Mouse (Mus musculus) neural tube, embryonic 13.5 days (tissue): ENCODE data around the gene Magi1. TPM values are rescaled to one million over a fixed set of nuclear protein-coding genes. Genes with fewer than 3 reads are reported as not detected.

Experiments
- ATAC-seq: fragments of 200-750 bp; cut with Nextera tagmentation; 2 replicates; pipeline ENCODE4 v1.8.0; 2017; ENCODE audit warnings: low read depth, mild to moderate bottlenecking, moderate TSS enrichment, moderate library complexity
- H3K27ac ChIP-seq: fragments of 300-500 bp; sonication (generic); replicated peaks from 2 replicates; pipeline ENCODE4 v1.5.1; 2015; ENCODE audit warnings: moderate library complexity, mild to moderate bottlenecking, inconsistent platforms
- H3K27me3 ChIP-seq: fragments of 300-500 bp; sonication (generic); 2 replicates; pipeline ENCODE4 v1.6.1; 2015; ENCODE audit warnings: mild to moderate bottlenecking, inconsistent platforms
- H3K36me3 ChIP-seq: fragments of 300-500 bp; sonication (generic); 2 replicates; pipeline ENCODE4 v1.6.1; 2015; ENCODE audit warnings: mild to moderate bottlenecking, inconsistent platforms
- H3K4me1 ChIP-seq: fragments of 300-500 bp; sonication (generic); replicated peaks from 2 replicates; pipeline ENCODE4 v1.6.1; 2015; ENCODE audit warnings: inconsistent platforms
- H3K4me2 ChIP-seq: fragments of 300-500 bp; sonication (generic); 2 replicates; pipeline ENCODE4 v1.6.1; 2015; ENCODE audit warnings: inconsistent platforms, mild to moderate bottlenecking, moderate library complexity
- H3K4me3 ChIP-seq: fragments of 300-500 bp; sonication (generic); 2 replicates; pipeline ENCODE4 v1.5.1; 2015; ENCODE audit warnings: mild to moderate bottlenecking, inconsistent platforms
- H3K9ac ChIP-seq: fragments of 300-500 bp; sonication (generic); 2 replicates; pipeline ENCODE4 v1.6.1; 2015; ENCODE audit warnings: moderate library complexity, mild to moderate bottlenecking, inconsistent platforms
- H3K9me3 ChIP-seq: fragments of 300-500 bp; sonication (generic); 2 replicates; pipeline ENCODE4 v1.6.1; 2016; ENCODE audit warnings: inconsistent platforms
- WGBS: fragments of 180-500 bp; shearing (Covaris S2); methylation state at CpG from one replicate; pipeline ENCODE4 v1.1.7; 2015; 5-methylcytosine and 5-hydroxymethylcytosine counted together
- polyA plus RNA-seq: library from polyadenylated mRNA; unstranded; fragments of >200 nt; fragmentation: Nextera tagmentation; extraction: Ambion mirVana; gene quantifications from 2 replicates; pipeline ENCODE4 v1.2.1, GENCODE M21; 2015

The Magi1 gene
- polyA plus RNA-seq, 1 experiment from 2014 or later: 20.9 TPM

DNA sequence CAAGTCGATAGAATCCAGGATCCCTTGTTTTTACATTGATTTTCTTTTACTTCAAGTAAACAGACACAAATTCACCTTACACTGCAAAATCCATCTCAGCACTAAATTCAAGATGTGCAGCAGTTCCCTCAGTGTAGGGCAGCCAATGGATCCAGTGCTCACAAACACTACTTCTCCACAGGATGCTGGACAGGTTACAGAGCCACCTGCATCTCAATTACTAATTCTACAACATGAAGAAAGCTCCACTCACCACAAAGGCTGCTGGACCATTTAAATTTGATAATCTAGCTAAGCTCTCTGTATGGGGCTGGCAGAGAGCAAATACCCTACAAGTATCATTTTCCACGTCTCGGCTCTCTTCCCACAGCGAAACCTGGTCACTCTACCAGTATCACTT, 445.3 kb downstream of the Magi1 start:
- no peak for ATAC-seq
- Histone ChIP-seq H3K36me3 (no peaks in the 10 kb centered on the region), H3K9me3 (no peaks in the 10 kb centered on the region), H3K4me1 (peaks cover 25% of the 10 kb centered on the region), H3K27me3 (no peaks in the 10 kb centered on the region), H3K9ac (no peak overlapping the region), H3K27ac (no peak overlapping the region), H3K4me2 (no peak overlapping the region), H3K4me3 (no peak overlapping the region)
- 89% methylated on average over 4 of the region's 4 CpGs for whole genome bisulfite sequencing

DNA sequence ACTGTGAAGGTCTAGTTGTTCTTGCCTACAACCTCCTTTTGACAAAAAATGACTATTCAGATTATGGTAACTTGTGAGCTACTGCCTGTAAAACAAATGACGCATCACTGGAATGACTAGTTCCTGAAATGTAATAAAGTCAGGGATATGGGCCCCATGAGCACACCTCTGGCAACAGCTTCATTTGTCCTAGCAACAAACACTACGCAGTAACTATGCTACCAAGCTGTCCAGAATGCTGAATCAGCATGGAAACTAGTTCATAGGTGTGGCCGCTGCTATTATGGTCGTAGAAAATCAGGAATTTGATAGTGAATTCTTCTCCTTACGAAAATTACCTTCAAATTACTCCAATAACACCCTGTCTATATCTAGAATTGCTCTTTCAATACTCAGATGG, 447.1 kb downstream of the Magi1 start:
- 0 out of 2 replicates have a peak, but pooled peaks have one; percentile 25 for ATAC-seq
- Histone ChIP-seq H3K9me3 (no peaks in the 10 kb centered on the region), H3K36me3 (no peaks in the 10 kb centered on the region), H3K9ac (no peak overlapping the region), H3K4me3 (no peak overlapping the region), H3K4me1 (peaks cover 36% of the 10 kb centered on the region), H3K4me2 (no peak overlapping the region), H3K27me3 (no peaks in the 10 kb centered on the region), H3K27ac (no peak overlapping the region)
- 75% methylated on average over 5 of the region's 5 CpGs for WGBS

DNA sequence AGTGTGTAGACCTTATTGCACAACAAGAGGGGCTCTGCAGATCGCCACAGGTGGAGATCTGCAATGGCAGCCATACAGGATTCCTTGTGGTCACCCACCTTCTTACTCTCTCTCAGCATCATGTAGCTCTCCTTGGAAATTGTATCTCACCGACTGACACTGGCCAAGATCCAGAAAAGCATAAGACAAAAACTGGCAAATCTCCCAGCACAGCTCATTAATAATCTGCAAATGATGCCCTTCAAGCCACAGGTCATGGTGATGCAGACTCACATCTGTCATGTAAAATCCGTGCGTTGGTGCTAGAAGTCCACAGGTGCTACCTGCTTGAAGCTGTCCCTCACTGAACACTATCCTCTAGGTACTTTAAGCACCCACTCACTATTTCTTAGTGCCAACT, 448.5 kb downstream of the Magi1 start:
- H3K4me1 ChIP-seq: peaks cover 37% of the 10 kb centered on the region
- H3K27me3 ChIP-seq: no peaks in the 10 kb centered on the region
- H3K9ac ChIP-seq: no peak overlapping the region
- no peak for ATAC-seq
- H3K36me3 ChIP-seq: no peaks in the 10 kb centered on the region
- no peak overlapping the region for H3K4me3 ChIP-seq
- H3K4me2 ChIP-seq: no peak overlapping the region
- H3K27ac ChIP-seq: no peak overlapping the region
- 75% methylated on average over 4 of the region's 4 CpGs for WGBS
- H3K9me3 ChIP-seq: no peaks in the 10 kb centered on the region

DNA sequence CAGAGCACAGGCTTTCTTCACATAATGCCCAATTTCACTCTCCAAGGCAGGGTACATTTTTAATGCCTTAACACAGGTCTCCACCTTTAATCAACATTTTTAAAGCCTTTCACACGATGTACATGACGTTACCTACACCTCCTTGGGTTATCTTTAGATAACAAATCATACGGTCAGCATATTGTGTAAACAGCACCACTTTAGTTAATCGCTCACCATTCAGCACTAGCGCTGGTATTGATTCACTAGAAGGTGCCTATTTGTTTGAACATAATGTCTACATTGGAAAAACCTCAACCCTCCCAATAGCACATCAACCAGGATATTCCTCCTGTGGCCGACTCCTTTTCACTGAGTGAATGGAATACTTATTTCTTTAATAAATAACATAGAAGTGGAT, 455.5 kb downstream of the Magi1 start:
- no peak overlapping the region for H3K27ac ChIP-seq

DNA sequence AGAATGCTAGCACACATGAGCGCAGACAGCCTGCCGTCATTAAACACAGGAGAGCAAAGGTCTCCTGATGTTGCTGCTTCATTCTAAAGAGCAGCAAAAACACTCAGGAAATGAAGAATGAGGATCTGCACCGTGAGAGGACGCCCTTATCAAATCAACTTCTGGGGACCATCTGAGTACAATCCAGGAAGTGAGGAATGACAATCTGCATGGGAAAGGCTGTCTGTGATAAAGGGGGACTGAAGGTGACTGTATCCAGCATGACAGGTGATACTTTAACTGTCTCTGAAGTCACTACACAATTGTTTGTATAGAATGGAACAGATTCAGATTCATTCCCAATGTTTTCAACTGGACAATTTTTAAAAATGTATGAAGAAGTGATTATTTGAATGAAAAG, 456.8 kb downstream of the Magi1 start:
- Histone ChIP-seq H3K4me3 (no peak overlapping the region), H3K4me2 (no peak overlapping the region), H3K27me3 (no peaks in the 10 kb centered on the region), H3K4me1 (peaks cover 26% of the 10 kb centered on the region), H3K9ac (no peak overlapping the region), H3K9me3 (no peaks in the 10 kb centered on the region), H3K36me3 (no peaks in the 10 kb centered on the region), H3K27ac (no peak overlapping the region)
- no peak for ATAC-seq
- WGBS: 72% methylated on average over 4 of the region's 4 CpGs

More for the DNA sequence above, 455.5 kb downstream of the Magi1 start:
- Histone ChIP-seq H3K4me2 (no peak overlapping the region), H3K9me3 (no peaks in the 10 kb centered on the region), H3K4me3 (no peak overlapping the region), H3K4me1 (peaks cover 26% of the 10 kb centered on the region), H3K27me3 (no peaks in the 10 kb centered on the region), H3K36me3 (no peaks in the 10 kb centered on the region), H3K9ac (no peak overlapping the region)
- ATAC-seq: no peak
- WGBS: 84% methylated on average over 6 of the region's 6 CpGs

DNA sequence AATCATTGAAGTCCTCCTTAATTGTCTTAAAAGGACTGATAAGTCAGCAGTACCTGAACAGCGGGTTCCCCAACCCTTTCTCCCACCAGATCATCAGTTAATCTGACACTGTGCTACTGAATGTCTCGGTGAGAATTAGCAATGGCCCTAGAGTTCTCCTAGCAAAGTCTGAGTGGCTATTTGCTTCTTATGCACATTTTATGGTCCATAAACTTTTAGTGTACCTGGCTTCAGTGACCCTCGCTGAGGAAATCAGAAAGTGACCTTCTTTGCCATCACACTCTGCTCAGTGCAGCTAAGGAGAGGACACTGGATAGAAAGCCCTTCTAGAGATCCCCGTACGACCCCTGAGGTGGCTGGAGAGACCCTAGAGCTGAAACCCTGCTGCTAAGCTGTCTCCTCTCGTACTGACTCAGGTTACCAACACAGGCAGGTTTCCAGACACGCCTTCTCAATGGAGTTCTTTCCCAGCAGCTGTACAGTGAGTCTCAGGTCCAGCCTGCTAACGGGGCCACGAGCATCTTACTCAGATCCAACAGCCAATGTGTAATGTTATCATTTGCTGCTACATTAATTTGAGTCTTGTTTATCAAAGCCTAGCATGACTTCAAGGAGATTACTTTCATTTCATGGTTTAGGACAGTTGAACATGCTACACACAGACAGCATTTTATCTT, 461.4 kb downstream of the Magi1 start:
- Histone ChIP-seq H3K4me3 (no peak overlapping the region), H3K36me3 (no peaks in the 10 kb centered on the region), H3K4me1 (peaks cover 48% of the 10 kb centered on the region), H3K9me3 (no peaks in the 10 kb centered on the region), H3K27ac (peak overlapping the region; percentile 79; the same call in 1 of the 2 replicates), H3K4me2 (no peak overlapping the region), H3K9ac (no peak overlapping the region), H3K27me3 (no peaks in the 10 kb centered on the region)
- 45% methylated on average over 9 of the region's 9 CpGs for WGBS
- no peak for ATAC-seq

DNA sequence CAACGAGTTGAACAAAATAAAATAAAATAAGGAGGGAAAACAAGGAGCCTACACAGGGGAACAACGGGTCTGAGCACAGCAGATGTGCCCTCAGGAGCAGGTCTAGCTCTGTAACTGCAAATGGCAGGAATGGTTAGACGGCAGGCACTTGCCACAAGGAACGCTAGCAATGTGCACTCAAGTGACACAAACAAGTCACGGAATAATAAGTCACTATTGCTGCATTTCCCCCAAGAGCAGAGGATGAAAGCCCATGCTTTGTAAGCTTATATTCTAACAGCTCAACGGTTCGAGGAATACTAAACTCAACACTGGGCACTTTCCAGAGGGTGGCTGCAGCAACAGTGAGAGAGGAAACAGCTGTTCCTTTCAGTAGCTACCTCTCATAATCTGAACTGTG, 462.2 kb downstream of the Magi1 start:
- Histone ChIP-seq H3K4me3 (no peak overlapping the region), H3K4me2 (no peak overlapping the region), H3K9ac (no peak overlapping the region), H3K4me1 (peaks cover 53% of the 10 kb centered on the region), H3K36me3 (no peaks in the 10 kb centered on the region), H3K9me3 (no peaks in the 10 kb centered on the region), H3K27ac (peak overlapping the region; percentile 79), H3K27me3 (no peaks in the 10 kb centered on the region)
- 16% methylated on average over 7 of the region's 7 CpGs for WGBS
- no peak for ATAC-seq

DNA sequence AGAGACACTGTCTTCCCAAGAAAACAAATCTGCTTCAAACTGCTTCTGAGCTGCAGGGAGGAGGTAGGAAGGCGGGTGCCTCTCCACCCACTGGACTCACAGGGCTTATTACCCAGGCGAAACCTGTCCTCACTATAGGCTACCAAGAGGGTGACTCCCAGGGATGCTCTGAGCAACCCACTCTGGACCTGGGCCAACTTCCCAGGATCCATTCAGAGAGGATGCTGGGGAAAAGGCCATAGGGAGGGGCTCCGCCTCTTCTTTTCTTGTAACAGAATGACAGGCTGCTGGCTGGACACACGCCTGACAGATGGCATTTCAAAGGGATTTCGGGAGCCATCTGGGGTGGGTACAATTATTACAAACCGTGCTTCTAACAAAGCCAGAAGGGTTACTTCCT, 463.8 kb downstream of the Magi1 start:
- peak; percentile 91 for ATAC-seq
- Histone ChIP-seq H3K27ac (peak overlapping the region; percentile 79), H3K27me3 (no peaks in the 10 kb centered on the region), H3K9ac (0 out of 2 replicates have a peak overlapping the region, but pooled peaks have one; percentile 27), H3K9me3 (no peaks in the 10 kb centered on the region), H3K4me3 (no peak overlapping the region), H3K36me3 (no peaks in the 10 kb centered on the region), H3K4me2 (peak overlapping the region; percentile 24), H3K4me1 (peaks cover 64% of the 10 kb centered on the region)
- 6% methylated on average over 6 of the region's 6 CpGs for WGBS

DNA sequence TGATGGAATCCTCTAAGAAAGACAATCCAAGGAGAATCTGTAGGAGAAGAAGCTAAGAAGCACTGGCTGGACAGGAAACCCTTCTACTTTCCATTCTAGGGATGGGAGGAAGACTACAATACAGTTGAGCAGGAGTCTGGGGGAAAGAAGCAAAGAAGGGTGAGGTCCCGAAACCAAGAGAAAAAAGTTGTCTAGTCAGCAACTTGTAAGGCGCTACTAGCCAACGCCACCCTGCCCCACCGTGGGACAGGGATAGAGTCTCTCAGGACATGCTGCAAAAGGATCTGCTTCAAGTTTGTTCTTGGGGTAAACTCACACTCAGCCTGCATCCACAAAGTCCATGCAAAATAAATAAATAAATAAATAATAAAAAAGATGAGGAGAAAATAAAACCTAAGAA, 464.4 kb downstream of the Magi1 start:
- H3K27ac ChIP-seq: peak overlapping the region; percentile 79; the same call in 1 of the 2 replicates
- no peak overlapping the region for H3K4me2 ChIP-seq
- no peaks in the 10 kb centered on the region for H3K27me3 ChIP-seq
- H3K4me3 ChIP-seq: no peak overlapping the region
- H3K36me3 ChIP-seq: no peaks in the 10 kb centered on the region
- no peak overlapping the region for H3K9ac ChIP-seq
- peaks cover 64% of the 10 kb centered on the region for H3K4me1 ChIP-seq
- 88% methylated on average over 4 of the region's 4 CpGs for WGBS
- no peak; the same call in 1 of the 2 replicates for ATAC-seq
- H3K9me3 ChIP-seq: no peaks in the 10 kb centered on the region

DNA sequence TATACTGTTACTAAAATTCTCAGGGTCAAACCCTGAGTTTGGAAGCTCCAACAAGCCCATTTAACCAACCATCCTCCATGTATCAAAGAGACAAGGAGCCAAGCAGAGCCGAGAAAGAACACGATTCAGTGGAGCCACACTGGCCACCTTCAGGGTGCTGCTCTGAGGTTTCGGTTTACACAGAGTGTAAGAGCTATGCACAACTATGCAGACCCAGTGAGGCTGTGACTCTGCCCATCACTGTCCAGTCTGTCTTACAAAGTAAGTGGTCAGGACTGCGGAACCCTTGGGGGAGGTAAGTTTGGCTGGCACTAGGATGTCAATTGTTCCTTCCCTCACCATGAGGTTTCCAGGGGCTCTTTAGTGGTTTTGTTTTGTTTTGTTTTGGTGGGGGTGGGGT, 465.2 kb downstream of the Magi1 start:
- H3K4me2 ChIP-seq: no peak overlapping the region
- H3K27ac ChIP-seq: no peak overlapping the region
- no peak overlapping the region for H3K4me3 ChIP-seq
- no peaks in the 10 kb centered on the region for H3K27me3 ChIP-seq
- H3K4me1 ChIP-seq: peaks cover 64% of the 10 kb centered on the region
- H3K36me3 ChIP-seq: no peaks in the 10 kb centered on the region
- H3K9me3 ChIP-seq: no peaks in the 10 kb centered on the region
- no peak overlapping the region for H3K9ac ChIP-seq
- no peak for ATAC-seq
- 73% methylated on average over 4 of the region's 4 CpGs for WGBS

DNA sequence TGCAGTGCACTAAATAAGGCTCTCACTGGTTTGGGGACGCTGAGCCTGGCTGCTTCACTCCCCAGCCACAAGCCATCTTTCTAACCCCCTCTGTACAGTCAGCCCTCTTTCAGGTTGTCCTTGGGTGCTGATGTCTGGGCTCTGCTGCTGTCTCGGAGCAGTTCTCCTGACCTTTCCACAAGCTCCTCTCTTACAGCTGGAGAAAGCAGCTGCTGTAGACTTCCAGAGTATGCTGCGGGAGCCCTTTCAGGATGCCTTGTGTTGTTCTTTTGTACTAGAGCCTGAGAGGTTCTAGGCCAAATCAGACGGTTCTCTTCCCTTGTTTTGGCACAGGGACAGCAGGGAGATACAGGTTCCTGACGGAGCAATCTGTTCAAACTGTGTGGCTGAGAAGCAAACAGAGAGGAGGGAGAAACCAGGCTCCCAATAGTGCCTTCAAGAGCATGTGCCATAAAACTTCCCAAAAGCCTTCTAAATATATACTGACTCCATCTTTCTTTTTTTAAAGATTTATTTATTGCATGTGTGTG, 478.2 kb downstream of the Magi1 start:
- 0 out of 2 replicates have a peak overlapping the region, but pooled peaks have one; percentile 4 for H3K27ac ChIP-seq
- peaks cover 30% of the 10 kb centered on the region for H3K4me1 ChIP-seq
- ATAC-seq: no peak
- no peak overlapping the region for H3K9ac ChIP-seq
- H3K27me3 ChIP-seq: no peaks in the 10 kb centered on the region
- H3K4me3 ChIP-seq: no peak overlapping the region
- WGBS: 72% methylated on average over 5 of the region's 5 CpGs
- no peaks in the 10 kb centered on the region for H3K36me3 ChIP-seq
- H3K4me2 ChIP-seq: no peak overlapping the region
- no peaks in the 10 kb centered on the region for H3K9me3 ChIP-seq

DNA sequence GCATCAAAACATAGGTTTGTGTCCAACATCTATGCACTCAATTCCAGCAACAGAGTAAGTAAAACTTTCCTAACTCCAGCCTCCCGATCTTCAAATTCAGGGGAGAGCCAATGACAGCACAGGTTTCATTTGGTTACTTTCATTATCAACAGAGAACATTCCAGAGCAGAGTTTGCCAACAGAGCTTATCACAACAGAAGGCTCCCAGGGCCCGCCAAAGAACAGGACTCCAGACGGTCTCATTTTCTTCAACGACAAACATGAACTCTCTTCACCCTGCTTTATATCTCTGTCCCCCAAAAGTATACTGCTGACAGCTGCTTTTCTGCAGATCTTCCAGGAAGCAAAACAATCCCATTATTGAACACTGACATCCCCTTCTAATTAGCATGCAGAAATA, 481.3 kb downstream of the Magi1 start:
- no peaks in the 10 kb centered on the region for H3K27me3 ChIP-seq
- WGBS: 49% methylated on average over 4 of the region's 4 CpGs
- H3K4me1 ChIP-seq: peaks cover 32% of the 10 kb centered on the region
- peak overlapping the region; percentile 33; the same call in 1 of the 2 replicates for H3K27ac ChIP-seq
- no peak overlapping the region for H3K4me3 ChIP-seq
- no peaks in the 10 kb centered on the region for H3K9me3 ChIP-seq
- no peak overlapping the region for H3K9ac ChIP-seq
- no peak overlapping the region for H3K4me2 ChIP-seq
- H3K36me3 ChIP-seq: no peaks in the 10 kb centered on the region
- ATAC-seq: no peak

DNA sequence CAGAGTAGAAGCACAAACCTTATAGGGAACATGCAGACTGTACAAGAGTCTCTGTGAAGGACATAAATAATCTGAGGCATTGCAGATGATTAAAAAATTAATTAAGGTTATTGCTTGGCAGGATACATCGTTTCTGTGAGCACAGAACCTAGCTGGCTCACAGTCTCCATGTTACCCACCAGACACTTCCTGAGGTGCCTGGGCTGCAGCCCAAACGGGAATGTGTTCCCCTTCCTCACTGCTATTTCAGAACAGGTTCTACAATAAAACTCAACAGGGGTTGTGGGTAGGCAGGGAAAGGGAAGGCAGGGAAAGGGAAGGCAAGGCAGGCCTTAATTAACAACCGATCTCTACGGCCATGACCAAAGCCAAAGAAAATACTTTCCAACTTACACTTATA, 483.3 kb downstream of the Magi1 start:
- Histone ChIP-seq H3K9me3 (no peaks in the 10 kb centered on the region), H3K4me2 (no peak overlapping the region), H3K27me3 (no peaks in the 10 kb centered on the region), H3K4me3 (no peak overlapping the region), H3K9ac (no peak overlapping the region), H3K27ac (no peak overlapping the region), H3K36me3 (no peaks in the 10 kb centered on the region), H3K4me1 (peaks cover 26% of the 10 kb centered on the region)
- 60% methylated on average over 4 of the region's 4 CpGs for WGBS
- ATAC-seq: no peak
